Mouse (Mus musculus) megakaryocyte, adult 5-6 weeks (primary cell): ENCODE results near the gene Pink1. TPM values are rescaled to one million over a fixed set of nuclear protein-coding genes. Genes with fewer than 3 reads are reported as not detected.
"Not testable (repeated sequence)": the region's sequence is repeated elsewhere in the genome, so short reads cannot be mapped to it uniquely, and the experiment has no call there.

Experiments
- ATAC-seq: 2 replicates; pipeline ENCODE4 v1.8.0; 2016; ENCODE audit warnings: mild to moderate bottlenecking, inconsistent platforms; ENCODE audit not compliant: poor library complexity, severe bottlenecking
- total RNA-seq, 2 experiments: library from RNA; stranded (forward) in 1 of 2; stranded (reverse) in 1 of 2; fragments of 153-499, 151-499 nt in 1 of 2; fragments of 221-1000, 200-1000 nt in 1 of 2; gene quantifications; 2 replicates each; pipeline versions ENCODE4 v1.2.3 to v1.2.4; 2015 to 2017

Pink1 gene
- total RNA-seq, 2 experiments from 2014 or later, result 26.9 to 29.8 TPM

DNA sequence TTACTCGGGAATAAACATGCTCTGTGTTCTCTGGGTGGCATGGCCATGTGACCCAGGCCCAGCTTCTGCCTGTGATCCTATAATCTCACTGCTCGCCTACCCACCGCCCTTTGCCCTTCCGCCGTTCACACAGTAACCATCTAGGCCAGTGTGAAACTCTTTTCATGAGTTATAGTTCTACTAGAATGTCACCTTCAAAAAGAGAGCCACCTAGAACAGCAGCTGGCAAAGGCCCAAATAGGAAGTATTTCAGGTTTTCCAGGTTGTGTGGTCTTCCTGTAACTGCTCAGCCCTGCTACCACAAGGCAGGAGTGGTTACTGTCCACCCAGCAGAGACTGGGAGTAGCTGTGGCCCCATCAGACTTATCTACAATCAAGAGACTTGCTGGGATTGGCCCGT lies 16.7 kb upstream of the Pink1 start:
- ATAC-seq, result no peak

DNA sequence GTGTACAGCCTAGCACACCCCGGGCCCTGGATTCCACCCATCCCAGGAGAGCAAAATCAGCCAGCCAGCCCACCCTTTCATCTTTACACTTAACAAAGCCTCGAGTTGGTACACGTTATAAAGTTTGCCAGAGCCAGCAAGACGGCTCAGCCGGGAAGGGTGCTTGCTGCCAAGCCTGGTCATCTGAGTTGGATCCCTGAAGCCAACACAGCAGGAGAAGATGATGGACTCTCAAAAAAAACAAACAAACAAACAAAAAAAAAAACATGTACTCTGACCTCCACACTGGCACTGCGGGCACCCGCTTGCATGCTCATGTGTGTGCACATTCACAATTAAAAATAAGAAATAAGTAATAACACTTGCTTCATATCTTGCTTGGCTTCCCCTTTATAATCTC lies 15.9 kb upstream of the Pink1 start:
- ATAC-seq, result no peak

DNA sequence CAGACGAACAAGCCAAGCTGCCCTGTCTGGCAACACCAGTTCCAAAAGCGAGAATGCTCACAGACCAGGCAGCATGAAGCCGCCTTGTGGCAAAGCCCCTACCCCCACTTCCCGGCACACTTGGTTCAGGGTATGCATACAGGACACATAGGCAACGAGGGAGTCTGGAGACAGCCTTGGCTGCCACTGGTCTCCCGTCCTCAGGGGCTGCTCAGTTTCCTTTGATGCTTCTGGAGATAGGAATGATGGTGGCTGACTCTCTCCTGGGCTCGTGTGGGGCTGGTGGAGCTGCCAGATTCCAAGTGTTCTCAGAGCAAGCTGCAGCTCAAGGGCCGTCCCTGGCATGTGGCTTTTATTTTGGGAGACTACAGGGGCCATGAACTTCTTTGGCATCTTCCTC lies 15.3 kb upstream of the Pink1 start:
- ATAC-seq, result no peak

DNA sequence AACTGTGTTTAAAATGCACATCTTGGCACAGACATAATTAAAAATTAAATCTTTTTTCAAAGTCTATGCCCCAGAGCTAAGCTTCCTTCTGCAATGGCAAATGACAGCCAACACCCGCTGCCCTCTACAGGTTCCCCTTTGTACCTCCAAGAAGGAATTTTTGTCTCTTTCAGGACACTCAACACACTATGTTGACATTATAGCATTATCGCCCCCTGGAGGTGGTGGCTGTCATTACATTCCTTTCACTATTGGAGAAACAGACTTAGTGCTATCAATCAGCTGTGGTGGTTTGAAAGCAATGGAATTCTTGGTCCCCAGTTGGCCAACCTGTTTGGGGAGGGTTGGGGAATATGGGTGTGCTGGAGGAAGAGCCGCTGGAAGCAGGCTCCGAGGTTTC lies 13.9 kb upstream of the Pink1 start:
- ATAC-seq, result no peak

GRCm38 (mm10) chr4:138337341-138337740 lies 11.2 kb upstream of the Pink1 start:
- ATAC-seq, result no peak

- no peak for ATAC-seq
Measured at GRCm38 (mm10) chr4:138336876-138337275, 10.8 kb upstream of the Pink1 start.

- no peak for ATAC-seq
Measured at GRCm38 (mm10) chr4:138335648-138336047, 9.5 kb upstream of the Pink1 start.

DNA sequence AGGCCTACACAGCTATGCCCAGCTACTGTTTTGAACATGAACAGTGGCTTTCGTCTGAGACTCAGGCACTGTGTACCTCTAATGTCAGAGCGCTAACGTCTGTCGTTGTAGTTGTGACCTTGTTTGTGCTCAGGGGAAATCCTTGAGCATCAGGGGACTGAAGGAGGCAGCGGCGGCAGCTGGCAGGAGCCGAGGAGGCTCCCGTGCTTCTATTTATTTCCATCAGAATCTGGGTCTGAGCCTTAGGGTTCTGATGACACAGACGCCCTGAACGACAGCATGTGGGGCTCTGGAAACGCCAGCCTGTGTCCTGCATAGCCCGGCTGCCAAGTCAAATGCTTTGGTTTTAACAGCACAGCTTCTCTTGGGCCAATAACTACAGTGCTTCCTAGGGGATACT lies 8.9 kb upstream of the Pink1 start:
- no peak for ATAC-seq

- ATAC-seq, result no peak
Measured at GRCm38 (mm10) chr4:138333135-138333534, 7.0 kb upstream of the Pink1 start.

GRCm38 (mm10) chr4:138331647-138332046 lies 5.5 kb upstream of the Pink1 start:
- ATAC-seq, result no peak

- ATAC-seq, result no peak
Measured at GRCm38 (mm10) chr4:138330264-138330671, 4.2 kb upstream of the Pink1 start.

- no peak for ATAC-seq
Measured at GRCm38 (mm10) chr4:138327891-138328470, 1.9 kb upstream of the Pink1 start.

GRCm38 (mm10) chr4:138327155-138327554 lies 1.0 kb upstream of the Pink1 start:
- not testable (repeated sequence) for ATAC-seq

- peak; percentile 90 for ATAC-seq
Measured at GRCm38 (mm10) chr4:138325466-138326076, 536 bp downstream of the Pink1 start.

DNA sequence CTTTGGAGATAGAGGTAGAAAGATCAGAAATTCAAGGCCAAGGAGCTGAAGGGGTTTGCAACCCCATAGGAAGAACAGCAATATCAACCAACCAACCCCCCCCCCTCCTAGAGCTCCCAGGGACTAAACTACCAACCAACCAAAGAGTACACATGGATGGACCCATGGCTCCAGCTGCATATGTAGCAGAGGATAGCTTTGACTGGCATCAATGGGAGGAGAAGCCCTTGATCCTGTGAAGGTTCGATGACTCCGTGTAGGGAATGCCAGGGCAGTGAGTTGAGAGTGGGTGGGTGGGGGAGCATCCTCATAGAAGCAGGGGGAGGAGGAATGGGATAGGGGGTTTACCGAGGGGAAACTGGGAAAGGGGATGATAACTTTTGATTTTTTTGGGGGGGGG lies 1.7 kb downstream of the Pink1 start:
- no peak for ATAC-seq

DNA sequence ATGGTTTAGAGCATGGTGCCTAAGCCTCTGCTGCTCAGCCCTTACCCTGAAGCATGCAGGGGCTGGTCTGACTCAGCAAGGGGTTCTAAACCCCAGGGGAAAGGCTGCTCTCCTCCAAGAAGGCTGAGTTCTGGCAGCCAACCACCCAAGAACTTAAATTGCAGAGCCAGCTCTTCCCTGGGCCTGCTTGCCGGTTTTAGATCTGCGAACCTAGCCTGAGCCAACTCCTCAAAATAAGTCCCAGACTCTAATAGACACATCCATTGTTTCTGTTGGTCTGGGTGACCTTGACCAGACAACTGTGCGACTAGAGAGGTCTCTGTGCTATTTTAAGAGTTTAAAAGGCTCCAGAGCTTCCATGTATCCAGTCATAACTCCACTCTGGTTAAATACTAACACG lies 2.4 kb downstream of the Pink1 start:
- no peak for ATAC-seq

GRCm38 (mm10) chr4:138322692-138323091 lies 3.4 kb downstream of the Pink1 start:
- no peak for ATAC-seq

GRCm38 (mm10) chr4:138321488-138321887 lies 4.6 kb downstream of the Pink1 start:
- no peak for ATAC-seq

- no peak for ATAC-seq
Measured at GRCm38 (mm10) chr4:138320711-138321110, 5.4 kb downstream of the Pink1 start.

GRCm38 (mm10) chr4:138319508-138319907 lies 6.6 kb downstream of the Pink1 start:
- peak; percentile 86 for ATAC-seq

DNA sequence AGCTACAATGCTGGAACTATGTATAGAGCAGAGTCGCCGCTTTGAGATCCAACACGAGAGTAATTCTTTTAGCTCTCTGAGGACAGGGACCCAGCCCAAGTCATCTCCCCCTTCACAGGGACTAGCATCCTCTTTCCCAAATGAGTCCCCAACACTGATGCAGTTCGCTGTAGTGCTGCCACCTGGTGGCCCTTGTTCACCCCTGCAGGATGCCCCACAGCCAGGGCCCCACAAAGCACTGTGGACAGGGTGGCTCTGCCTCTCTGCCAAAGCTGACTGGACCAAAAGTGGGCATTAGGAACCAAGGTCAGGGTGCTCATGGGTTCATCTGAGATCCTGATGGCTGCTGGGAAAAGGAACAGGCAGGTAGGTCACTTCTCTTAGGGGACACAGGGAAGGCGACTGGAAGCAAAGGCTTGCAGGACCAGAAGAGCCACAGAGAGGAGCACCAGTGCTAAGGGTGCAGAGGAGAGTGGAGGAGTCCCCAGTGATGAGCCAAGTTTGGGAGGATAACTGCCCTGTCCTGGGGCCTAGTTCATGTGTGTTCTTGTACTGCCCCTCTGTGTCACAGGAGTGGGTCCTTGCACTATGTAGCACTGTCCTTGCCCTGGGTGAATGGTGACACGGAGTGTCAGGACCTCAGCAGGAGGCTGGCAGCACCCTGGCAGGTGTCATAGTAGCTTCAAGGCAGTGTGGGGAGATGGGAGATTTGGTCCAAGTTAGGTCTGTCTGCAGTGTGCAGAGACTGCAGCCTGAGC lies 7.4 kb downstream of the Pink1 start:
- ATAC-seq, result peak; percentile 78

GRCm38 (mm10) chr4:138316369-138316768 lies 9.7 kb downstream of the Pink1 start:
- no peak for ATAC-seq
